Comparison of ENCODE assay signal across 20 mouse cellular contexts in genomic region chr3:97755411-97755810, GRCm38 (mm10).
DNase-seq lines count a peak whose midpoint lies in the region; ATAC-seq lines count a peak whose summit lies in the region.
"Had no signal": no experiment of that assay in that cellular context is flagged by ENCODE, and none has a peak within 500 bp of the region (broad histone marks: within the 10 kb centered on the region; RNA-seq: fewer than 3 reads in every experiment).

No protein-coding gene starts in this region.

- no peak overlapping the region for H3K4me2 ChIP-seq in kidney, embryonic 16.5 days (replicated peaks; ENCODE audit: low read depth, low read length)
- H3K4me2 ChIP-seq: forebrain, embryonic 13.5 days; heart, embryonic 11.5 days; heart, embryonic 15.5 days had no signal

- H3K9ac ChIP-seq in kidney, embryonic 16.5 days (replicated peaks; ENCODE audit: low read length), result no peak overlapping the region
- H3K9ac ChIP-seq: forebrain, embryonic 13.5 days; forebrain, postnatal 0 days; heart, embryonic 15.5 days had no signal

- no peaks in the 10 kb centered on the region for H3K4me1 ChIP-seq in kidney, embryonic 16.5 days (ENCODE audit: insufficient read depth, low read length)
- H3K4me1 ChIP-seq: embryonic facial prominence, embryonic 10.5 days; forebrain, embryonic 13.5 days; heart, embryonic 15.5 days had no signal

- no peaks in the 10 kb centered on the region for H3K9me3 ChIP-seq in kidney, embryonic 16.5 days (ENCODE audit: low read length)
- H3K9me3 ChIP-seq: embryonic facial prominence, embryonic 10.5 days; forebrain, embryonic 13.5 days; heart, embryonic 15.5 days had no signal

- peaks cover 56% of the 10 kb centered on the region for H3K36me3 ChIP-seq in kidney, embryonic 16.5 days (ENCODE audit: insufficient read depth, low read length)

- DNase-seq in kidney, adult 11 months, result peak; percentile 80
- DNase-seq in kidney, adult 8-10 months, result peak; percentile 74 to 78
- peak; percentile 85 for DNase-seq in kidney, adult 9 months
- peak; percentile 71 to 86 for DNase-seq in kidney, postnatal 25 days
- DNase-seq in layer of hippocampus, adult 8-10 months (ENCODE audit: low spot score in 2 of 2), result no peak
- DNase-seq in cerebellum, postnatal 36 days, result no peak
- DNase-seq: adrenal gland, adult 2 months; adrenal gland, postnatal 25 days; cerebellum, adult 18-20 months; cerebellum, adult 9-11 months; forebrain, postnatal 0 days; gastrocnemius, postnatal 36 days; heart, adult 18-20 months; heart, postnatal 36 days had no signal

- no peak for ATAC-seq in kidney, embryonic 16.5 days (ENCODE audit: low FRiP score, low TSS enrichment)
- ATAC-seq: forebrain, embryonic 13.5 days; forebrain, postnatal 0 days; hindbrain, embryonic 16.5 days had no signal

- no peak overlapping the region for H3K4me3 ChIP-seq in kidney, embryonic 16.5 days (ENCODE audit: low read length)
- H3K4me3 ChIP-seq: embryonic facial prominence, embryonic 10.5 days; forebrain, embryonic 13.5 days; heart, embryonic 15.5 days had no signal

- 92% methylated on average over 14 of the region's 14 CpGs for WGBS in kidney, embryonic 16.5 days

- H3K27ac ChIP-seq in kidney, embryonic 16.5 days (ENCODE audit: low read length), result no peak overlapping the region
- H3K27ac ChIP-seq: embryonic facial prominence, embryonic 10.5 days; forebrain, embryonic 13.5 days; heart, embryonic 15.5 days had no signal

- no peaks in the 10 kb centered on the region for H3K27me3 ChIP-seq in kidney, embryonic 16.5 days (ENCODE audit: insufficient read depth, low read length)
- H3K27me3 ChIP-seq: forebrain, embryonic 13.5 days; heart, embryonic 15.5 days had no signal

Comparison
In these comparisons a context has a peak if more than half of its experiments do, and no peak if none do; other contexts are left out.
1. DNase-seq: peak in kidney, adult 11 months (single experiment), kidney, adult 8-10 months (2 of 2), kidney, adult 9 months (single experiment) and kidney, postnatal 25 days (2 of 2); none in layer of hippocampus, adult 8-10 months (0 of 2) and cerebellum, postnatal 36 days (0 of 2).